Mouse (Mus musculus): ENCODE data around the gene Kmt2c.

- TF ChIP-seq CTCF (IDR thresholded peaks at IDR 0.05; ENCODE audit: extremely low read depth, insufficient read depth, insufficient read length, insufficient replicate concordance) (no peak), POLR2A (IDR thresholded peaks at IDR 0.05; ENCODE audit: low read depth, low read length) (no peak)
These were observed 27.5 kb upstream of the Kmt2c start for GRCm38 (mm10) chr5:25526116-25526515.
